Mouse (Mus musculus) cerebellum, postnatal 10 days (tissue): ENCODE results near the gene Wdhd1.
A peak's percentile ranks its signal among the peaks of the same experiment; 100 is the strongest.

ENCODE experiments used
- DNase-seq, 2 experiments: peaks; one replicate each; pipeline ENCODE4 v3.0.0; 2021; ENCODE audit warnings: mixed read lengths in 2 of 2

Wdhd1 gene

DNA sequence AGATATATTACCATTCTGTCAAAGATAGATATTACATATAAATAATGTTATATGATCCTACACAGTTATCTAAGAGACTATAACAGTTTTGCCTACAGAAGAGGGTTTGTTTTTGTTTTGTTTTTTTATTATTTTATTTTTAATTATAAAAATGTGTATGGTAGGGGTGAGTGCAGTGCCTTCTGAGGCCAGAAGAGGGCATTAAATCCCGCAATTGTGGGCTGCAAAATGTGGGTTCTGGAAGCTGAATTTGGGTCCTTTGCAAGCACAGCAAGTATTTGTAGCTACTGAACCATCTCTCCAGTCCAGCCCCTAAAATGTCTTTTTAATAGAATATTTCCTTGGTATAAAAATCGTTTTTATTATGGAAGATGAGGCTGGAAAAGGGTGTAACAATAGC, 2.4 kb upstream of the Wdhd1 start:
- no peak for DNase-seq

DNA sequence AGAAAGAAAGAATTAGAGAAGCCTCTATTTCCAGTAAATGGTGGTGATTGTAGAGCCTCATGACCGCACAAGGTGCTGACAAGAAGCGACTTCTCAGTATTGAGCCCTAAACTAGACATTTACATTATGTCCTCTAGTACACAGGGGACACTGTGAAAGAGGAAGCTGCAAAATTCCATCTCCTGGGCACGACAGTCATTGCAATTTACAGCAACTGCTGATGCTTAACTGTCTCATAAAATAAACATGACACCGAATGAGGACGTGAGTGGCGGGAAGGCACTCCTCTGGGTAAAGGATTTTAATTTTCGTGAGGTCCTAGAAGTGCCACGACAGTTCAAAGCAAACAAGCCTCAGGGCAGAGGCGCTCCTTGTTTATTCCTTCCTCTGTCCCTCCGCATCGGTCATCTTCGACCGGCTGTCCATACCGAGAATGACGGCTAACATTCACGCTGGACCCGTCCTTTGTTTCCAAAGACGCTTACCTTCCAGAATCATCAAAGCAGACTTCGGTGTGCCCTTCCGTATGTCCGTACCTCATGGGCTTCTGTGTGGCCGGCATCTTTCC, 537 bp downstream of the Wdhd1 start:
- DNase-seq = no peak

DNA sequence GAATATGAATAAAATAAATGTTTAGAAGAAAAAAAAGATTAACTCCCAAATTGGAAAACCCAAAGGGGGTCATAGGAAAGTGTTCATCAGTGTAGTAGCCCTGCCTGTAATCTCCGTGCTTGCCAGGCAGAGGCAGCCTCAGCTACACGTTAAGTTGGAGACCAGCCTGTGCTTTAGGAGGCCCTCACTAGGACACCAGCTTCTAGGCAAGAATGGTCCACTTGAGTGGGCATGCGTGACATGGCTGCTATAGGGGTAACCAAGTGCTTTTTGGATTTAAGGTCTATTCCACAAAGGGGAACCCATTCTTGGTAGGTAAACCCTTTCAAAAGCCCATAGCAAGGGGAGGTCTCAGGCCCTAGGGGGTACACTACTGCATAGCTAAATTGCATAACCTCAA, 1.2 kb downstream of the Wdhd1 start:
- DNase-seq = peak; percentile 4 to 13

DNA sequence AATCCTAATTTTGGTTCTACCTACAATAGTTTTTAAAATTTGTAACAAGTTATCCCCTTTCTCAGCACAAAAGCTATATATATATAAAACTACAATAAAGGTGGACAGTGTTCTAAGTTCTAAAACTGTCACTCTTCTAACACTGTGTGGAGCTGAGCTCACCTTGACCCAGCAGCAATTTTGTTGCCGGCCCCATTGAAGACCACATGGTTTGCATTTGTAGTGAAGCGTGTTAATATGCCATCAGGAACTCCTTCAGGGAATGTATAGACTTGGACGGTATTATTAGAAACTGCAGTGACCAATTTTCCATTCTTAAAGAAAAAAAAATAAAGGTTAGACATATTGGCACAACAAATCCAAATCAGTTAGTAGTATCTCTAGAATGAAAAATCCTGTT, 2.9 kb downstream of the Wdhd1 start:
- DNase-seq = no peak

DNA sequence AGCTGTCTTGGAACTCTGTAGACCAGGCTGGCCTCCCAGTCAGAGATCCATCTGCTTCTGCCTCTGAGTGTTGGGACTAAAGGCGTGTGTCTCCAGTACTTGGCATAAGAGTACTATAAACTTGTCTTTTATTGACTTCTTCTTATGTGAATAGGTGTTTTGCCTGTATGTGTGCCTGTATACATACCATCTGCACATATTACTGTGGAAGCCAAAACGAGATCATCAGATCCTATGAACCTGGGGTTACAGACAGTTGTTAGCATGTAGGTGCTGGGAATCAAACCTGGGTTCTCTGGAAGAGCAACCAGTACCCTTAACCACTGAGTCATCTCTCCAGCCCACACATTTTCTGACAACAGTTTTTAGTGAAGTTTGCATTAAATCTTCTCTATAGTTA, 7.0 kb downstream of the Wdhd1 start:
- DNase-seq = no peak

DNA sequence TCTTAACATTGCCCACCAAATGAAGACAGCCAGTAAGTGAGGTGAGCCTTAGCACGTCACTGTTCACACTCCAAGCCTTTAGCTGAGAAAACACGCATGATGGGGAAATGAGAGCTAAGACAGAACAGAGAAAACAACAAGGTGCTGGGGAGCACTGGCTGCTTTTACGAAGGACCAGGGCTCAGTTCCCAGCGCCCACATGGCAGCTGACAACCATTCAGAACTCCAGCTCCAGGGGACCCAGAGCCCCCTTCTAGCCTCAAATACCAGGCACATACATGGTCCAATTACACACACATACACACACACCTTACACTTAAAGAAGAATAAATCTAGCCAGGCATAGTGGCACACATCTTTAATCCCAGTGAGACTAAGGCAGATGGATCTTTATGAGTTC, 7.6 kb downstream of the Wdhd1 start:
- no peak for DNase-seq

DNA sequence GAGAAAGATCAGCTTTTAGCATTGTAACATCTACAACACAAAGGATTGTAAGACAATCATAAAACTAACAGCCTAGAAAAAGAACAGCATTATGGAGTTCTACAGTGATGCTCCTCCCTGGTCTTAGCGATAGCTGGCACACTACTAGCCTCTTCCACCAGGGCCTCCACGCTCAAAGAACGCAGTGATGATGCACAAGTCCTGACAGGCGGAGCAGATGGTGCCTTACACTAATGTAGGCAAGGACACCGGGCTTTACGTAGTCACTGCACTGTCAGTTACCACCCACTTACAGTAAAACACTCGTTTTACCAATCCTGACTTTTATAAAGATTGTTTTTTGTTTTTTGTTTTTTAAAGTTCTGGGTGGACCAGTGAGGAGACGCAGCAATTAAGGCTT, 10.8 kb downstream of the Wdhd1 start:
- no peak for DNase-seq

DNA sequence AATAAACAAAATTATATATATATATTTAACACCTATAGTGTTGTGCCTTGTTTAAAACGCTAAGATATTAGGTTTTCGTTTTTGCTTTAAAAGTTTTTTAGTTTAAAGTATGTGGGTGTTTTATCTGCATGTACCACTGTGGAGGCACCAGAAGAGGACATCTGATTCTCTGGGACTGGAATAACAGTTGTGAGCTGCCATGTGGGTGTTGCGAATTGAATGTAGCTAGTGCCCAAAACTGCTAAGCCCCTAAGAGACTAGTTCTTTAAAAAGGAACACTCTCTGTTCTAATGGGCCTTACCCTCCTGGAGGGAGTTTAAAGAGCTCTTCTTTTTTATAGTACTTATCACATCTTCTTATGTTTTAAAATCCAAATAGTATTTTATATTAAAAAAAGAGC, 11.8 kb downstream of the Wdhd1 start:
- DNase-seq = no peak

DNA sequence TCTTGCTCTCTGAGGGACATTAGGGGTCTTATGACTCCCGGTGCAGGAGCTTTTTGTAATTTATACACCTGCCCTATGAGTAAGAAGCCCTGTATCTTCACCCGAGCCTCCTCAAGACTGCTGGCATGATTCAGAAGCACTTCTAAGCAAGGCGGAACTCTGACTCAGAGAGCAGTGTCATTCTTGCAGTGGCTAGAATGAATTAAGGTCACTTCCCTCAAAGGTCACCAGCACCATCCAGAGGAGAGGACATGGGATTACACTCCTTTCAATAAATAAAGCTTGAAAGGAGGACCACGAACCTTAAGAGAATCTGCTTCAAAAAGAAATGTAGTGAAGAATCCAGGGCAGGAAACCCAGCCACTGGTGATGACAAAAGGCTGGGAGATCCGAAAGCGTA, 26.8 kb downstream of the Wdhd1 start:
- peak in 1 of 2 experiments; percentile 4 for DNase-seq

DNA sequence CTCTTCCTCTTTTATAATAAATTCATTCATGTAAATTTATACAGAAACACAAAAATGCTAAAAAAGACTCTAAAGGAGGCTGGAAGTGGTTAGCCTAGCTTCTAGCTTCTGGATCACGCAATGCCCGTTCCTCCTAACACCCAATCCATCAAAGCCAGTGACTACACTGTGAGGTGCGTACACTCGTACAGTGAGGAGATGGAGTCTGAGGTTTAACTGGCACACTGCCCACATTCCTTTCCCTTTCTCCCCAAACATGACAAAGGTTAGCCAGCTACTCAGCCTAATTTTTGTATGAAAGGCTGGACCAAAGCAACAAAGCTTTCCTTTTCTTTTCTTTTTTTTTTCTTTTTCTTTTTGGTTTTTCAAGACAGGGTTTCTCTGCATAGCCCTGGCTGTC, 33.9 kb downstream of the Wdhd1 start:
- peak in 1 of 2 experiments; percentile 6 for DNase-seq

DNA sequence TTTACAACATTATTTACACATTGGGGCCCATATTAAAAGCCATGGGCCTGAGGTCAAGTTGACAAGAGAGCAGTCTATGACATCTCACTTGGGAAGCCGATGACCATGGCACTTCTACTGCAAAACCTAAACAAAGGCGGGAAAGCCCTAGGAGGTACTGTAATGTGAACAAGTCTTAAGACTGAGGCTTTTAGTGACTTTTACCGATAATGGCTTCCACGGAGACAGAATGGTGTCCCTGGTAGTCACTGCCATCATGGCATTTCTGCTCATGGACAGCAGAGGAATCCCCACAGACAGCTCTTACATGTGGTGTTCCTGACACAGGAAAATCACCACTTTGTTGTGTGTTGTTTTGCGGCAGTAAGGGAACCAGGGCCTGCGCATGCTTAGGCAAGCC, 35.6 kb downstream of the Wdhd1 start:
- DNase-seq = no peak

DNA sequence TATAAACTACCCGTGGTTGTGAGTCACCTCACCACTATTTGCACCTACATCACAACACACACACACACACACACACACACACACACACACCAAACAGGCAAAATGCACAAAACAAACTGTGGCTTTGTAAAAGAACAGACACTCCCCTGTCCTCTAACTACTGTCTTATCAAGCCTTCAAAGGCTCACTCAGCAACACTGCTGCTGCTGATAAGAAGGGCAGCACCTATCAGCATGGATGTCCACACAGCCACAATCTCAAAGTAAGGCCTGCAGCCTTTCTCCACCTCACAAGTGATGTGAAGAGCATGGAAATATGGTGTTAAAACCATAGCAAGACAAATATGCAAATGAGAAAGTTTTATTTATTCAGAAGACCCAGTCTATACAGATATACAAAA, 36.1 kb downstream of the Wdhd1 start:
- DNase-seq = no peak

DNA sequence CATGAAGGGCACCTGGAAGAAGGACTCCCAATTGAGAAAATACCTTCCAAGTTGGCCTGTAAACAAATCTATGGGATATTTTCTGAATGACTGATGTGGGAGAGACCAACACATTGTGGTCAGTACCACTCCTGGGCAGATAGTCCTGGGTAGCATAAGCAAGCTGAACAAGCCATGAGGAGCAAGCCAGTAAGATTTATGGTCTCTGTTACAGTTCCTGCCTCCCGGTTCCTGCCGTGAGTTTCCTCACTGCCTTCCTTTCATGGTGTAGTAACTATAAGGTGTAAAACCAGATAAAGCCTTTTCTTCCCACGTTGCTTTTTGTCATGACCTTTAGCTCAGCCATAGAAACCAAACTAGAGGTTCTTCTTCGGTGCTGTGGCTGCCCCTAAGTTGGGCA, 39.4 kb downstream of the Wdhd1 start:
- DNase-seq = no peak

DNA sequence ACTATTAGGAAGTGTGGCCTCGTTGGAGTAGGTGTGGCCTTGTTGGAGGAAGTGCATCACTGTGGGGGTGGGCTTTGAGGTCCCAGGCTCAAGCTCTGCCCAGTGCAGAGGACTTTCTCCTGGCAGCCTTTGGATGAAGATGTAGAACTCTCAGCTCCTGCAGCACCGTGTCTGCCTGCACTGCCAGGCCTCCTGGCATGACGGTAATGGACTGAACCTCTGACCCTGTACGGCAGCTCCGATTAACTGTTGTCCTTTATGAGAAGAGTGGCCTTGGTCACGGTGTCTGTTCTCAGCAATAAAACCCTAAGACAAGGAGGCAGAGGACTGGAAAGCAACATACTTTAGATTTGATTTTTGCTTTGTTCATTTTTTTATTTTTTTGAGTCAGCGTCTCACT, 40.2 kb downstream of the Wdhd1 start:
- DNase-seq = no peak

DNA sequence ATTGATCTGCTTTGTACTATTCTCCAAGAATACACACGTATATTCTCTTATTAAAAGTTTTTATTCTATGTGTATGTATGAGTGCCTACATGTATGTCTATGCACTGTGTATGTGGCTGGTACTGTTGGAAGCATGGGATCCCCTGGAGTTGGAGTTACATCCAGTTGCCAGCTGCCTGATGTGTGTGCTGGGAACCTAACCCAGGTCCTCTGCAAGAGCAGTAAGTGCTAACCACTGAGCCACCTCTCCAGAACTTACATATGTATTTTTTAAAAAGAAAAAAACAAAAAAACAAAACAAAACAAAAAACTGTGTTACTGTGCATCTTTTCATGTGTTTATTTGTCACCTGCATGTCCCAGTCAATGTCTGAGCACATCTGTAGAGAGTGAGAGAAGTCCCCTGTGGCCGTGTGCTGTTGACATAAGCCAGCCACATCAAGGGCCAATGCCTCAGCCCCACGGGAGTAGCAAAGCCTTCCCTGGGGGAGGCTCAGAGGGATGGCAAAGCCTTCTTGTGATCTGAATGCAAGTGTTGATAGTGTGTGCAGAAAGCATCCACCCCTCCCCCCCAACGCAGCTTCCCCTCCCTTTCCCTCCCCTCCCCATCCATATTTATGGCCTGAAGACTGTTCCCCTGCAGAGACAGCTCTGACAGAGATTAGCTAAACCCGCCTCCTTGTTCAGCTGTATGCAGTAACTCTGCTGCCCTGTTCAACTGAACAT, 42.0 kb downstream of the Wdhd1 start:
- DNase-seq = no peak

DNA sequence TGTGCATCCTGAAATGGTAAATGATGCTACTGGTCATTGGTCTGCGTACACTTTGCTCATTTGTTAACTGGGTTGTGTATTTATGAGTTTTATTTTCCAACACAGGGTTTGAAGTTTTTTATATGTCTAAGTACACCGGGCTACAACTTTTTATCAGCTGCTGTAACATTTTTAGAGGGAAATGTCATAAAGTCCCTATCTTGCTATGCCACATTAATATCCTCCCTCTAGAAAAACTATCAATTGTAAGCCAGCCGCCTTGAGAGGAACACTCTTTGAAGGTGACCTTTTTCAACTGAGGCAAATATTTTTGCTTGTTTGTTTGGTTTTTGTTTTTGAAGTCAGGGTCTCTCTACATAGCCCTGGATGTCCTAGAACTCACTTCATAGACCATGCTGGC, 42.6 kb downstream of the Wdhd1 start:
- no peak for DNase-seq

DNA sequence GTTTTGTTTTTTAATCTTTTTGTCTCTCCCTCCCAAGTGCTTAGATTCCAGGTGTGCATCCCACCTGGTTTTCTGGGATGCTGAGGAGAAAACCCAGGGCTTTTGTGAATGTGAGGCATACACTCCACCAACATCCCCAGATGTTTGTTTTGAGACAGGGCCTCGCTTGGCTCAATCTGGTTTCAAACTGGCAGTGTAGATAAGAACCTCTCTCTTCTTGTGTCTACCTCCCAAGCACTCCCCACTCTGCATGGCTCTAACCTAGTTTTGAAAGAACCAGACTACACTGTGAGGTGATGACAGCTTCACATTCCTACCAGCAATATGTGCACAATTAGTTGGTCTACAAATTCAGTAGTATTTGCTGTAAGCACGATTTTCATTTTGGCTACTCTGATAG, 43.1 kb downstream of the Wdhd1 start:
- DNase-seq = no peak

DNA sequence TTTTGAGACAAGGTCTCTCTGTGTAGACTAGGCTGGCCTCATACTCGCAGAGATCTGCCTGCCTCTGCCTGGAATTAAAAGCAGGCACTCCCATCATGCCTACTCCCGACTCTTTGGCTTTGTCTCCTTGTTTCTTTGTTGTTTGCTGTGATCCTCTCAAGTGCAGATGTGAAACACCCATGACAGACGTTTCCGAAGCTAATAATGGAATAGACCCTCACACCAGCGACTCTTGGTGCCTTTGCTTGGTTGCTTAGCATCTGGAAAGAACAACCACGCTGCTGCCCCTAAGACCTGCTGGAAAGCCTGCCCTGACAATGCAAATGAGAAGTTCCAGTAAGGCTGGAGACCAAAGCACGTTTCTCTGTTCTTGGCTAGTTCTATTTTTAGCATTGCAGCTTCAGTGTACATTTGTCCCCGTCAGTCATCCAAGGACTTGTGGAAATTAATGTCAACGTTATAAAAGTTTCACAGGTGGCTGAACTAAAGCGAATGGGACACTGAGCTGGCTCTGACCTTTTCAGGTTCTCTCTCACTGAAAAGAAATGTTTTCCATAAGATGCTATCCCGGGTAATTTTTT, 46.8 kb downstream of the Wdhd1 start:
- DNase-seq = no peak

DNA sequence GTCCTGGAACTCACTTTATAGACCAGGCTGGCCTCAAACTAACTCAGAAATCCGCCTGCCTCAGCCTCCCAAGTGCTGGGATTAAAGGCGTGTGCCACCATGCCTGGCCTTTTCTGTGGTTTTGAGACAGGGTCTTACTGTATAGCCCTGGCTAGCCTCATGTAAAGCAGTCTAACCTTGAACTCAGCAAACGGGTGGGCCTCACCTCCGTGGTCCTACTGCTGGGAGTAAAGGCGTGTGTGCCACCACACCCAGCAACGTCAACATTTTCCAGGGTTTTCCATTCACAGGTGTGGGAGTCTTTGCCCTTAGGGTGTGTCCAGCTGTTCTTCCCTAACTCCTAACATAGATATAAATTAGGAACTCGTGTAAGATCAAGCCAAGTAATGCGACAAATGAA, 50.7 kb downstream of the Wdhd1 start:
- DNase-seq = no peak

DNA sequence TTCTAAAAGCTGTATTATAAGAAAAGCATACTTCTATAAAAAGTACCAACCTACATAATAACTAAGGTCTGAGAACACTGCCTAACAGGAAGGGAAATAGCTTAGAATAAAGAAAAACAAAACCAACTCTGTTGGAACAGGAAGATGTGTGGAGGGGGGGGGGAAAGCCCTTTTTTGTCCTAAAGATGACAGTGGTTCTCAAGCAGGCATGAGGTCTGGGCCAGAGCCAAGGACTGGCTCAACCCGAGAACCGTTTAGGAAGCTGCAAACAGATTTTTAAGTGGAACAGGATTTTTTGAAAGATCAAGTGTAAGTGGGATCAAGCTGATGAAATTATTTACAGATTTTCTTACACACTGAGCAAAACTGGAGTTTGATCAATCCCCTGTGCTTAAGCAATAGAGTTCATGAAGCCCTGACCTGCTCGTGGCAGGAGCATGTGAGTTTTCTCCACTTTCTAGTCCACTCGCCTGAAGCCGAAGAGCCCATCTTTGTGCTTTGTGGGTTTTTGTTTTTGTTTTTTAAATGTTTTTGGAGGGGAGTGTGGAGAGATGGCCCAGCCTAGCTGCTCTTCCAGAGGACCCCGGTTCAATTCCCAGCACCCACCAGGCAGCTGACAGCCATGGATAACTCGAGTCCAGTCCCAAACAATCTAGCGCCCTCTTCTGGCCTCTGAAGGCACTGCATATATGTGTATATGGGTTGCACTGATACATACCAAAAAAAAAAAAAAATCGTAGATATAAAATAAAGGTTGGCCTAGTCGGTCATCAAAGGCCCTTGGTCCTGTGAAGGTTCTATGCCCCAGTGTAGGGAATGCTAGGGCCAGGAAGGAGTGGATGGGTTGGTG, 52.0 kb downstream of the Wdhd1 start:
- DNase-seq = peak; percentile 7 to 8

DNA sequence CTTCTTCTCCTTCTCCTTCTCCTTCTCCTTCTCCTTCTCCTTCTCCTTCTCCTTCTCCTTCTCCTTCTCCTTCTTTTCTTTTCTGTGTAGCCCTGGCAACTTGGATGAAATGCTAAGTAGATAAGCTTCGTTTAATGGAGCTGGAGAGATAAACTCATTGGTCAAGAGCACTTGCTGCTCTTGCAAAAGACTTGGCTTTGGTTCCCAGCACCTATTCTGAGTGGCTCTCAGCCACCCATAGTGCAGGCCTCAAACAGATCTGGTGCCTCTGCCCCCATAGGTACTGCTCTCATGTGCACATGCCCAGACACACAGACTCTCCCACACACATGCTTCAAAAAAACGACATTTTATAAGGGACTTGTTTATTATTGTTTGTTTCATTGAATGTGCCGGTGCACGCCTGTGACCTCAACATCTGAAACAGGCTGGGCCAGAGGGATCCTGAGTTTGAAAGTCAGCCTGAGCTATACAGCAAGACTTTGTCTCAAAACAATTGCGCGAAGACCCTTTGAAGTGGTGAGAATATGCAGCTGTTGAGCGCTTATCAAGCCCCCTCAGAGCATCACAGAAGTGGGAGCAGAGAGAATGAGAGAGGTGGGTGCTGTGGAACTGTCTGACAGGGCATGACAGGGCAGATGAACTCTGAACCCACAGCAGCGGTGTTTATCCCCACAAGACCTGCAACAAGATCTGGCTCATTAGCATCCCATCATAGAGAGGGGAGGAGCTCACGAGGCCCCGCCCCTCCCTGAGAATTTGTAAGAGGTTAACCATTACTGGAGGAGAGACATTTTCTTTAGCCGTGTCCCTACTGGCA, 53.8 kb downstream of the Wdhd1 start:
- no peak for DNase-seq

DNA sequence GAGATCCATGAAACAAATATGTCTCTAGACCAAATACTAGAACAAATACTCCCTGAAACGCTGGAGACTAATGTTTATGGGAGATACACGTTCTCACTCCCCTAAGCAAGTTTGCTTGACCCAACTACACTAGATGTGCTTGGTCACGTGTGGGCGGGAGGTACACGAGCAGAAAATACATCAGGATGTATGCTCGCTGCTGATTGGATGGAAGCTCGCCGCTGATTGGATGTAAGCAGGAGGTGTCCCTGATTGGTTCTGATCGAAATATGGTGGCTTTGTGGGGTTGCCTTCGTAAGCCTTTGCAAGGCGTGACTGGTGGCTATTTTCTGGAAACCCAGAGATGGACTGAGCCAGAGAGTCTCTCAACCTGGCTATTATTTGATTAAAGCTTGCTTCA, 55.1 kb downstream of the Wdhd1 start:
- no peak for DNase-seq
